Mouse (Mus musculus) liver, embryonic 12.5 days (tissue): ENCODE results near the gene Rnaset2b. TPM values are rescaled to one million over a fixed set of nuclear protein-coding genes. Genes with fewer than 3 reads are reported as not detected.
"Not testable (repeated sequence)": the region's sequence is repeated elsewhere in the genome, so short reads cannot be mapped to it uniquely, and the experiment has no call there.

ENCODE experiments used
- ATAC-seq: fragments of 200-750 bp; cut with Nextera tagmentation; 2 replicates; pipeline ENCODE4 v1.8.0; 2017; ENCODE audit warnings: moderate number of reproducible peaks, mild to moderate bottlenecking, moderate library complexity
- H3K27ac ChIP-seq: fragments of 300-500 bp; sonication (generic); 2 replicates; pipeline ENCODE4 v1.5.1; 2016; ENCODE audit warnings: mild to moderate bottlenecking
- H3K27me3 ChIP-seq: fragments of 300-500 bp; sonication (generic); replicated peaks from 2 replicates; pipeline ENCODE4 v1.6.1; 2016; ENCODE audit warnings: mild to moderate bottlenecking, moderate library complexity
- H3K36me3 ChIP-seq: fragments of 300-500 bp; sonication (generic); 2 replicates; pipeline ENCODE4 v1.6.1; 2016; ENCODE audit warnings: mild to moderate bottlenecking, moderate library complexity
- H3K4me1 ChIP-seq: fragments of 300-500 bp; sonication (generic); 2 replicates; pipeline ENCODE4 v1.6.1; 2016
- H3K4me2 ChIP-seq: fragments of 300-500 bp; sonication (generic); 2 replicates; pipeline ENCODE4 v1.6.1; 2016; ENCODE audit warnings: mild to moderate bottlenecking, moderate library complexity
- H3K4me3 ChIP-seq: fragments of 300-500 bp; sonication (generic); 2 replicates; pipeline ENCODE4 v1.5.1; 2016; ENCODE audit warnings: mild to moderate bottlenecking, moderate library complexity
- H3K9ac ChIP-seq: fragments of 300-500 bp; sonication (generic); 2 replicates; pipeline ENCODE4 v1.6.1; 2016; ENCODE audit warnings: mild to moderate bottlenecking, moderate library complexity
- H3K9me3 ChIP-seq: fragments of 300-500 bp; sonication (generic); replicated peaks from 2 replicates; pipeline ENCODE4 v1.6.1; 2016; ENCODE audit warnings: mild to moderate bottlenecking, moderate library complexity
- WGBS: fragments of 180-500 bp; shearing (Covaris S2); methylation state at CpG from one replicate; pipeline ENCODE4 v1.1.7; 2016; ENCODE audit not compliant: insufficient replicate concordance; 5-methylcytosine and 5-hydroxymethylcytosine counted together
- polyA plus RNA-seq: library from polyadenylated mRNA; unstranded; fragments of >200 nt; fragmentation: Nextera tagmentation; extraction: Ambion mirVana; gene quantifications from 2 replicates; pipeline ENCODE4 v1.2.1, GENCODE M21; 2016

The Rnaset2b gene
- 107 TPM in 2 replicates for polyA plus RNA-seq

GRCm38 (mm10) chr17:6970334-6970733 is at the start of gene Rnaset2b:
Gene Rnaset2b (plus strand): TSS chr17:6970634.
- H3K4me3 ChIP-seq, H3K4me1 ChIP-seq, ATAC-seq, H3K9me3 ChIP-seq, H3K9ac ChIP-seq, H3K36me3 ChIP-seq, H3K27ac ChIP-seq, H3K27me3 ChIP-seq, H3K4me2 ChIP-seq: not testable (repeated sequence)
- 88% methylated on average over 1 of the region's 8 CpGs for WGBS

GRCm38 (mm10) chr17:6931625-6932024 is 38.8 kb upstream of the Rnaset2b start:
- H3K4me2 ChIP-seq, H3K4me3 ChIP-seq, ATAC-seq, H3K4me1 ChIP-seq, H3K36me3 ChIP-seq, H3K27ac ChIP-seq, H3K9me3 ChIP-seq, H3K27me3 ChIP-seq, H3K9ac ChIP-seq: not testable (repeated sequence)
- 90% methylated on average over 7 of the region's 7 CpGs for WGBS

- not testable (repeated sequence) for H3K27me3 ChIP-seq, H3K27ac ChIP-seq, H3K36me3 ChIP-seq, H3K4me3 ChIP-seq, H3K4me1 ChIP-seq, H3K9ac ChIP-seq, H3K9me3 ChIP-seq, H3K4me2 ChIP-seq, ATAC-seq
- no CpG with 5 or more reads among the region's 4 CpGs for WGBS
Observed at GRCm38 (mm10) chr17:6942560-6942959, 27.9 kb upstream of the Rnaset2b start.

- H3K4me1 ChIP-seq, H3K9ac ChIP-seq, H3K36me3 ChIP-seq, H3K27ac ChIP-seq, H3K27me3 ChIP-seq, ATAC-seq, H3K9me3 ChIP-seq: not testable (repeated sequence)
- no CpG with 5 or more reads among the region's 8 CpGs for WGBS
- Histone ChIP-seq H3K4me3 (peak overlapping the region; percentile 68), H3K4me2 (peak overlapping the region; percentile 82)
Observed at GRCm38 (mm10) chr17:6947637-6947983, 22.8 kb upstream of the Rnaset2b start.

- WGBS: 1% methylated on average over 70 of the region's 73 CpGs
- peak within 1 kb of the TSS; percentile 72 for H3K9ac ChIP-seq
- H3K4me2 ChIP-seq: peak within 1 kb of the TSS; percentile 82
- ATAC-seq: peak; percentile 90
- H3K4me3 ChIP-seq: peak within 1 kb of the TSS; percentile 68
- not testable (repeated sequence) for H3K4me1 ChIP-seq, H3K27me3 ChIP-seq, H3K36me3 ChIP-seq, H3K9me3 ChIP-seq
- peak within 1 kb of the TSS; percentile 78 for H3K27ac ChIP-seq
Observed at GRCm38 (mm10) chr17:6947984-6948768, 22.3 kb upstream of the Rnaset2b start, which contains the start of gene Rsph3b. Gene Rsph3b (minus strand): TSS chr17:6948682.

GRCm38 (mm10) chr17:6948769-6949228 is 21.6 kb upstream of the Rnaset2b start:
- peak; percentile 10; the same call in 1 of the 2 replicates for ATAC-seq
- Histone ChIP-seq H3K4me3 (peak overlapping the region; percentile 68), H3K27ac (peak overlapping the region; percentile 78), H3K4me2 (peak overlapping the region; percentile 82), H3K9ac (peak overlapping the region; percentile 72)
- WGBS: 11% methylated on average over 9 of the region's 9 CpGs
- H3K27me3 ChIP-seq, H3K9me3 ChIP-seq, H3K36me3 ChIP-seq, H3K4me1 ChIP-seq: not testable (repeated sequence)

- H3K36me3 ChIP-seq, H3K4me1 ChIP-seq, H3K27me3 ChIP-seq, H3K27ac ChIP-seq, ATAC-seq, H3K4me3 ChIP-seq, H3K9ac ChIP-seq, H3K9me3 ChIP-seq: not testable (repeated sequence)
- whole genome bisulfite sequencing: 86% methylated on average over 7 of the region's 8 CpGs
- H3K4me2 ChIP-seq: 0 out of 2 replicates have a peak overlapping the region, but pooled peaks have one; percentile 8
Observed at GRCm38 (mm10) chr17:6958881-6959280, 11.6 kb upstream of the Rnaset2b start.

- not testable (repeated sequence) for ATAC-seq
- 62% methylated on average over 5 of the region's 6 CpGs for WGBS
- H3K9ac ChIP-seq: peak overlapping the region; percentile 79; the same call in 1 of the 2 replicates
Observed at GRCm38 (mm10) chr17:6959543-6960259, 10.7 kb upstream of the Rnaset2b start.

GRCm38 (mm10) chr17:6960349-6960748 is 10.1 kb upstream of the Rnaset2b start:
- Histone ChIP-seq H3K9ac (peak overlapping the region; percentile 79), H3K4me2 (peak overlapping the region; percentile 61), H3K4me3 (peak overlapping the region; percentile 65)
- H3K27ac ChIP-seq, H3K27me3 ChIP-seq, ATAC-seq, H3K4me1 ChIP-seq, H3K9me3 ChIP-seq, H3K36me3 ChIP-seq: not testable (repeated sequence)
- WGBS: under 1% methylated on average over 12 of the region's 12 CpGs

More at GRCm38 (mm10) chr17:6959543-6960259, 10.7 kb upstream of the Rnaset2b start:
- H3K27me3 ChIP-seq, H3K36me3 ChIP-seq, H3K4me1 ChIP-seq, H3K27ac ChIP-seq, H3K9me3 ChIP-seq: not testable (repeated sequence)
- Histone ChIP-seq H3K4me3 (peak overlapping the region; percentile 65), H3K4me2 (peak overlapping the region; percentile 61)

GRCm38 (mm10) chr17:6960776-6961175 is 9.7 kb upstream of the Rnaset2b start, which contains the start of gene Tagap1:
Gene Tagap1 (minus strand): TSS chr17:6961156.
- not testable (repeated sequence) for H3K36me3 ChIP-seq, H3K27me3 ChIP-seq, H3K4me1 ChIP-seq, ATAC-seq, H3K9me3 ChIP-seq
- Histone ChIP-seq H3K4me3 (peak within 1 kb of the TSS; percentile 65), H3K27ac (peak within 1 kb of the TSS; percentile 70), H3K9ac (peak within 1 kb of the TSS; percentile 79), H3K4me2 (peak within 1 kb of the TSS; percentile 61)
- 0% methylated on average over 36 of the region's 51 CpGs for WGBS

- under 1% methylated on average over 20 of the region's 48 CpGs for WGBS
- not testable (repeated sequence) for H3K9me3 ChIP-seq, H3K36me3 ChIP-seq, H3K4me1 ChIP-seq, H3K9ac ChIP-seq, H3K27me3 ChIP-seq, H3K27ac ChIP-seq
- Histone ChIP-seq H3K4me2 (peak overlapping the region; percentile 57), H3K4me3 (peak overlapping the region; percentile 65)
- ATAC-seq: peak; percentile 97
Observed at GRCm38 (mm10) chr17:6961181-6962000, 9.0 kb upstream of the Rnaset2b start.
